Mouse (Mus musculus): Measurements from ENCODE around the gene Oasl1. TPM values are rescaled to one million over a fixed set of nuclear protein-coding genes. Genes with fewer than 3 reads are reported as not detected.

The Oasl1 gene
- polyA plus RNA-seq, 1 experiment from 2014 or later = 0.20 TPM

GRCm38 (mm10) chr5:114895542-114895941 lies 27.5 kb upstream of the Oasl1 start:
- 92% methylated on average over 4 of the region's 4 CpGs for WGBS
- H3K9ac ChIP-seq (ENCODE audit: low read length) = no peak overlapping the region
- ATAC-seq (ENCODE audit: insufficient read depth, low FRiP score, low TSS enrichment) (no peak), DNase-seq (ENCODE audit: low spot score) (no peak)
- no peaks in the 10 kb centered on the region for H3K4me1 ChIP-seq (ENCODE audit: control insufficient read depth, insufficient read depth, low read length)
- H3K4me3 ChIP-seq (ENCODE audit: low read depth, low read length) = no peak overlapping the region
- H3K4me2 ChIP-seq (ENCODE audit: low read depth) = no peak overlapping the region
- H3K9me3 ChIP-seq (ENCODE audit: control insufficient read depth, low read length) = no peaks in the 10 kb centered on the region
- H3K27me3 ChIP-seq (ENCODE audit: control insufficient read depth, insufficient read depth, low read length) = no peaks in the 10 kb centered on the region
- no peaks in the 10 kb centered on the region for H3K36me3 ChIP-seq (ENCODE audit: control insufficient read depth, insufficient read depth, low read length)
- no peak overlapping the region for H3K27ac ChIP-seq (ENCODE audit: low read depth, low read length)

GRCm38 (mm10) chr5:114896688-114897373 lies 26.2 kb upstream of the Oasl1 start, which contains the start of gene Oasl2:
Oasl2 (plus strand) TSS chr5:114896936.
- H3K4me1 ChIP-seq (ENCODE audit: control insufficient read depth, insufficient read depth, low read length) = no peaks in the 10 kb centered on the region
- no peak for DNase-seq (ENCODE audit: low spot score)
- no peak within 1 kb of the TSS for H3K4me2 ChIP-seq (ENCODE audit: low read depth)
- no peaks in the 10 kb centered on the region for H3K36me3 ChIP-seq (ENCODE audit: control insufficient read depth, insufficient read depth, low read length)
- no peaks in the 10 kb centered on the region for H3K9me3 ChIP-seq (ENCODE audit: control insufficient read depth, low read length)
- WGBS = 70% methylated on average over 13 of the region's 13 CpGs
- no peak within 1 kb of the TSS for H3K9ac ChIP-seq (ENCODE audit: low read length)
- no peak within 1 kb of the TSS for H3K4me3 ChIP-seq (ENCODE audit: low read depth, low read length)
- no peaks in the 10 kb centered on the region for H3K27me3 ChIP-seq (ENCODE audit: control insufficient read depth, insufficient read depth, low read length)
- ATAC-seq (ENCODE audit: insufficient read depth, low FRiP score, low TSS enrichment) = no peak
- no peak within 1 kb of the TSS for H3K27ac ChIP-seq (ENCODE audit: low read depth, low read length)

- Histone ChIP-seq H3K9ac (ENCODE audit: low read length) (no peak overlapping the region), H3K4me2 (ENCODE audit: low read depth) (no peak overlapping the region), H3K27me3 (ENCODE audit: control insufficient read depth, insufficient read depth, low read length) (no peaks in the 10 kb centered on the region), H3K27ac (ENCODE audit: low read depth, low read length) (no peak overlapping the region), H3K9me3 (ENCODE audit: control insufficient read depth, low read length) (no peaks in the 10 kb centered on the region), H3K4me3 (ENCODE audit: low read depth, low read length) (no peak overlapping the region), H3K4me1 (ENCODE audit: control insufficient read depth, insufficient read depth, low read length) (no peaks in the 10 kb centered on the region), H3K36me3 (ENCODE audit: control insufficient read depth, insufficient read depth, low read length) (no peaks in the 10 kb centered on the region)
- ATAC-seq (ENCODE audit: insufficient read depth, low FRiP score, low TSS enrichment) = no peak
- WGBS = 21% methylated on average over 7 of the region's 7 CpGs
- no peak for DNase-seq (ENCODE audit: low spot score)
These were observed 25.7 kb upstream of the Oasl1 start for GRCm38 (mm10) chr5:114897374-114897793.

GRCm38 (mm10) chr5:114898857-114899256 lies 24.2 kb upstream of the Oasl1 start:
- DNase-seq (ENCODE audit: low spot score) (no peak), ATAC-seq (ENCODE audit: insufficient read depth, low FRiP score, low TSS enrichment) (no peak)
- H3K36me3 ChIP-seq (ENCODE audit: control insufficient read depth, insufficient read depth, low read length) = no peaks in the 10 kb centered on the region
- WGBS = 81% methylated on average over 7 of the region's 7 CpGs
- H3K27me3 ChIP-seq (ENCODE audit: control insufficient read depth, insufficient read depth, low read length) = no peaks in the 10 kb centered on the region
- no peaks in the 10 kb centered on the region for H3K4me1 ChIP-seq (ENCODE audit: control insufficient read depth, insufficient read depth, low read length)
- H3K27ac ChIP-seq (ENCODE audit: low read depth, low read length) = no peak overlapping the region
- H3K4me3 ChIP-seq (ENCODE audit: low read depth, low read length) = no peak overlapping the region
- H3K4me2 ChIP-seq (ENCODE audit: low read depth) = no peak overlapping the region
- no peak overlapping the region for H3K9ac ChIP-seq (ENCODE audit: low read length)
- H3K9me3 ChIP-seq (ENCODE audit: control insufficient read depth, low read length) = no peaks in the 10 kb centered on the region

- ATAC-seq (ENCODE audit: insufficient read depth, low FRiP score, low TSS enrichment) (no peak), DNase-seq (ENCODE audit: low spot score) (peak; percentile 59)
- 43% methylated on average over 1 of the region's 1 CpGs for WGBS
- Histone ChIP-seq H3K27me3 (ENCODE audit: control insufficient read depth, insufficient read depth, low read length) (no peaks in the 10 kb centered on the region), H3K9me3 (ENCODE audit: control insufficient read depth, low read length) (0 out of 2 replicates have a peak, but pooled peaks cover 3% of the 10 kb centered on the region), H3K27ac (ENCODE audit: low read depth, low read length) (no peak overlapping the region), H3K9ac (ENCODE audit: low read length) (no peak overlapping the region), H3K36me3 (ENCODE audit: control insufficient read depth, insufficient read depth, low read length) (no peaks in the 10 kb centered on the region), H3K4me3 (ENCODE audit: low read depth, low read length) (no peak overlapping the region), H3K4me2 (ENCODE audit: low read depth) (no peak overlapping the region), H3K4me1 (ENCODE audit: control insufficient read depth, insufficient read depth, low read length) (no peaks in the 10 kb centered on the region)
These were observed 20.6 kb upstream of the Oasl1 start for GRCm38 (mm10) chr5:114902413-114902812.

GRCm38 (mm10) chr5:114908598-114909305 lies 14.3 kb upstream of the Oasl1 start:
- no peak for DNase-seq (ENCODE audit: low spot score)
- H3K9ac ChIP-seq (ENCODE audit: low read length) = no peak overlapping the region
- ATAC-seq (ENCODE audit: insufficient read depth, low FRiP score, low TSS enrichment) = no peak
- H3K36me3 ChIP-seq (ENCODE audit: control insufficient read depth, insufficient read depth, low read length) = no peaks in the 10 kb centered on the region
- no peak overlapping the region for H3K4me2 ChIP-seq (ENCODE audit: low read depth)
- H3K4me3 ChIP-seq (ENCODE audit: low read depth, low read length) = no peak overlapping the region
- H3K27ac ChIP-seq (ENCODE audit: low read depth, low read length) = no peak overlapping the region
- no peaks in the 10 kb centered on the region for H3K27me3 ChIP-seq (ENCODE audit: control insufficient read depth, insufficient read depth, low read length)
- H3K9me3 ChIP-seq (ENCODE audit: control insufficient read depth, low read length) = 0 out of 2 replicates have a peak, but pooled peaks cover 3% of the 10 kb centered on the region
- 47% methylated on average over 13 of the region's 13 CpGs for WGBS
- H3K4me1 ChIP-seq (ENCODE audit: control insufficient read depth, insufficient read depth, low read length) = no peaks in the 10 kb centered on the region

- no peak overlapping the region for H3K9ac ChIP-seq (ENCODE audit: low read length)
- H3K36me3 ChIP-seq (ENCODE audit: control insufficient read depth, insufficient read depth, low read length) = no peaks in the 10 kb centered on the region
- H3K27ac ChIP-seq (ENCODE audit: low read depth, low read length) = no peak overlapping the region
- H3K4me2 ChIP-seq (ENCODE audit: low read depth) = no peak overlapping the region
- ATAC-seq (ENCODE audit: insufficient read depth, low FRiP score, low TSS enrichment) (no peak), DNase-seq (ENCODE audit: low spot score) (no peak)
- H3K9me3 ChIP-seq (ENCODE audit: control insufficient read depth, low read length) = no peaks in the 10 kb centered on the region
- 77% methylated on average over 4 of the region's 4 CpGs for WGBS
- no peaks in the 10 kb centered on the region for H3K27me3 ChIP-seq (ENCODE audit: control insufficient read depth, insufficient read depth, low read length)
- H3K4me1 ChIP-seq (ENCODE audit: control insufficient read depth, insufficient read depth, low read length) = no peaks in the 10 kb centered on the region
- H3K4me3 ChIP-seq (ENCODE audit: low read depth, low read length) = no peak overlapping the region
These were observed 9.4 kb upstream of the Oasl1 start for GRCm38 (mm10) chr5:114913686-114914085.

GRCm38 (mm10) chr5:114914855-114915254 lies 8.2 kb upstream of the Oasl1 start:
- DNase-seq (ENCODE audit: low spot score) = no peak
- H3K4me1 ChIP-seq (ENCODE audit: control insufficient read depth, insufficient read depth, low read length) = no peaks in the 10 kb centered on the region
- no peaks in the 10 kb centered on the region for H3K27me3 ChIP-seq (ENCODE audit: control insufficient read depth, insufficient read depth, low read length)
- ATAC-seq (ENCODE audit: insufficient read depth, low FRiP score, low TSS enrichment) = no peak
- no peak overlapping the region for H3K4me3 ChIP-seq (ENCODE audit: low read depth, low read length)
- no peaks in the 10 kb centered on the region for H3K9me3 ChIP-seq (ENCODE audit: control insufficient read depth, low read length)
- WGBS = 81% methylated on average over 8 of the region's 8 CpGs
- no peak overlapping the region for H3K27ac ChIP-seq (ENCODE audit: low read depth, low read length)
- H3K9ac ChIP-seq (ENCODE audit: low read length) = no peak overlapping the region
- no peaks in the 10 kb centered on the region for H3K36me3 ChIP-seq (ENCODE audit: control insufficient read depth, insufficient read depth, low read length)
- H3K4me2 ChIP-seq (ENCODE audit: low read depth) = no peak overlapping the region

- H3K4me3 ChIP-seq (ENCODE audit: low read depth, low read length) = no peak overlapping the region
- DNase-seq (ENCODE audit: low spot score) (no peak), ATAC-seq (ENCODE audit: insufficient read depth, low FRiP score, low TSS enrichment) (no peak)
- H3K27me3 ChIP-seq (ENCODE audit: control insufficient read depth, insufficient read depth, low read length) = no peaks in the 10 kb centered on the region
- H3K9ac ChIP-seq (ENCODE audit: low read length) = no peak overlapping the region
- no peaks in the 10 kb centered on the region for H3K4me1 ChIP-seq (ENCODE audit: control insufficient read depth, insufficient read depth, low read length)
- no peak overlapping the region for H3K27ac ChIP-seq (ENCODE audit: low read depth, low read length)
- H3K9me3 ChIP-seq (ENCODE audit: control insufficient read depth, low read length) = no peaks in the 10 kb centered on the region
- H3K36me3 ChIP-seq (ENCODE audit: control insufficient read depth, insufficient read depth, low read length) = no peaks in the 10 kb centered on the region
- no peak overlapping the region for H3K4me2 ChIP-seq (ENCODE audit: low read depth)
- 84% methylated on average over 5 of the region's 5 CpGs for WGBS
These were observed 7.2 kb upstream of the Oasl1 start for GRCm38 (mm10) chr5:114915854-114916253.

All from neural tube, embryonic 11.5 days (tissue).